Mouse (Mus musculus) layer of hippocampus, postnatal 36 days (tissue): ENCODE results near the gene Nhlh2. TPM values are rescaled to one million over a fixed set of nuclear protein-coding genes. Genes with fewer than 3 reads are reported as not detected.

Experiments used
- DNase-seq, 2 experiments: peaks; one replicate each; pipeline ENCODE4 v3.0.0; 2022
- total RNA-seq, 2 experiments: library from RNA; stranded (reverse); gene quantifications; 2 replicates each; pipeline ENCODE4 v1.2.3; 2021

Nhlh2 gene
- 1 to 10 TPM; 1.6 to 2.3 TPM for total RNA-seq

DNA sequence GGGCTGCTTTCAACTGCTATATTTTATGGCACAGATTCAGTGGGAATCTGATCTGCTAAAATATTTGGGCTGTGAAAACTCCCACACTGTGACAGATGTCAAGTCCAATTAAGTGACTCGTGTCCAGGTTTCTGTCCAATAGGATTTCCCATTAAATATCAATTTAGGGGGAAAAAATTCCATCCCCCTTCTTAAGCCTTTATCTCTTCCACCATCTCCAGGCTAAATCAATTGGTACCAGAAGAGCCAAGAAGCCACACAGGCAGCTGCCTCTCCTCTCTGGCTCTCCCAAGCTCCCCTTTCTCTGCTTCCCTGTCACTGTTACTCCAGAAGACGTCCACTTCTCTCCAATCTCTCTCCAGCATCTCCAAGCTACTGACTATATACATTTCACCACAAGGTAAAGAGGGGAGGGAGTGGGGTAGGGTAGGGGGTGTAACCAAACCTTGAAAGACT is at the start of gene Nhlh2:
Nhlh2 (plus strand) TSS at position 151 of the 456 bp plus-strand sequence.
- DNase-seq, result no peak

DNA sequence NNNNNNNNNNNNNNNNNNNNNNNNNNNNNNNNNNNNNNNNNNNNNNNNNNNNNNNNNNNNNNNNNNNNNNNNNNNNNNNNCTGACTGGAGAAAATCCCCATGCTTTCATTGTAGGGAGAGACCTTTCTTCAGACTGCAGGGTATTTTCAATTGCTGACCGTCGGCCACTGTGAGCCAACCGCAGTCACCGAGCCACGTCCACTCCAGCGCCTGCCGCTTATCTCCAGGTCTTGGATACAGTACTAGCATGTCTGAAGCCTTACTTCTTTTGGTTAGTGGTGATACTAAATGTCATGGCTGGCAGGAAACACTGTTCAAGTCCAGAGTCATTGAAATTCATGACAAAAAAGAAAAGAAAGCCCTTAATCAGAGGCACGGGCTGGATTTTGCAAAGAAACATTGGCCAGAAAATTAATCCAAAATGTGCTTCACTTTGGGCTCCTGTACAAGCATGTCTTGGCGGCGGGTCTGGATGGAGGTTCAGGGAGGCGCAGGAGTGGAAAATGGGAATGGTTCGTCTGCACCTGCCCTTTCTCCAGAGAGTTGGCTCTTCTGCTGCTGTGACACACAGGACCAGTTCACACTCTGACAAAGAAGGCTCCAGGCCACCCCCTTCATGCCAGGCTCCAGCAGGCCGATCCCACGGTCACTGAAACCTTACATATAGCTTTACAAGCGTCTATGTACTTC is 48.6 kb upstream of the Nhlh2 start:
- no peak for DNase-seq

GRCm38 (mm10) chr3:101963501-101963900 is 46.4 kb upstream of the Nhlh2 start:
- DNase-seq, result no peak

- no peak for DNase-seq
Observed at GRCm38 (mm10) chr3:101964352-101964751, 45.5 kb upstream of the Nhlh2 start.

DNA sequence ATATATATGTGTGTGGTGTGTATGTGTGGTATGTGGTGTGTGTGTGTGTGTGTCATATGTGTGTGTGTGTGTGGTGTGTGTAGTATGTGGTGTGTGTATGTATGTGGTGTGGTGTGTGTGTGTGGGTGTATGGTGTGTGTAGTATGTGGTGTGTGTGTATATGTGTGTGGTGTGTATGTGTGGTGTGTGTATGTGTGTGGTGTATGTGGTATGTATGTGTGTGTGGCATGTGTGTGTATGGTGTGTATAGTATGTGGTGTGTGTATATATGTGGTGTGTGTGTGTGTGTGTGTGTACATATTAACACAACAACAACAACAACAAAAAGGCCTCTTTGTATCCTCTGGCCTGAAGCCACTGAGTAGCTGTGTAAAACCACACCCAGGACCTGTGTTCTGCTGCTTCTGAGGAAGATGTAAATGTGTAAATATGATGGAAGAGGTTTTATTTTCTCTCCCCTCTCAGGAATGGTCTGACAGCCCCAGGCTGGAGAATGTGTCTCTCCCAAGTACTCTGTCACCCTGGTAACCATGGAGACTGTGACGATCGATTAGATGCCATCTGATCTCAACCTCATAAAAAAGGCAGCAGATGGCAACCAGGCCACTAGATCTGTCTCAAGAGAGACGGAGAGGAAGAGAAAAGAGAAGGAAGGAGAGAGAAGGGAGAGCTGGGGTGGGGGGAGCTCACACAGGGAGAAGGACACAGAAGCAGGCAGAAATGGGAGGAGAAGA is 42.9 kb upstream of the Nhlh2 start:
- DNase-seq, result peak in 1 of 2 experiments; percentile 26

GRCm38 (mm10) chr3:101975337-101975736 is 34.5 kb upstream of the Nhlh2 start:
- DNase-seq, result no peak

GRCm38 (mm10) chr3:101978299-101978994 is 31.4 kb upstream of the Nhlh2 start:
- no peak for DNase-seq

DNA sequence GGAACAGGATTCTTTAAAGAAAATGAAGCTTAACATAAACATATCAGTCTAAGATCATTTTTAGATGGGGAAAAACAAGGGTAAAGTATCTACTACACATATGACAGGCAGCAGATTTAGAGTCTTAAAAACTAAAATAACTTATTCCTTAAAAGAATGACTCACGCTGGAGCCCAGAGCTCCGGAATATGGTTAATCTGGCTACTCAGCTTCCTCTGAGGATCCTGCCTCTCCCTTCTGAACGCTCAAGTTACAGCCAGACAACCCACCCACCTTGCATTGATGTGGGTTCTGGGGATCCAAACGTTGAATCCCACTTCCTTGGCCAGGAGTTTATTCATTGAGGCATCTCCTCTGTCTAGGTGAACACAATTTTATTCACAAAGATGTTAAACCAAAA is 26.0 kb upstream of the Nhlh2 start:
- DNase-seq, result no peak

GRCm38 (mm10) chr3:101985634-101986033 is 24.2 kb upstream of the Nhlh2 start:
- DNase-seq, result no peak

- no peak for DNase-seq
Observed at GRCm38 (mm10) chr3:101990136-101990535, 19.7 kb upstream of the Nhlh2 start.

- DNase-seq, result no peak
Observed at GRCm38 (mm10) chr3:101990995-101991516, 18.8 kb upstream of the Nhlh2 start.

GRCm38 (mm10) chr3:101997851-101998250 is 12.0 kb upstream of the Nhlh2 start:
- no peak for DNase-seq

GRCm38 (mm10) chr3:102010681-102011317 is 923 bp downstream of the Nhlh2 start:
- DNase-seq, result no peak

- peak in 1 of 2 experiments; percentile 3 for DNase-seq
Observed at GRCm38 (mm10) chr3:102011318-102012075, 1.6 kb downstream of the Nhlh2 start.

DNA sequence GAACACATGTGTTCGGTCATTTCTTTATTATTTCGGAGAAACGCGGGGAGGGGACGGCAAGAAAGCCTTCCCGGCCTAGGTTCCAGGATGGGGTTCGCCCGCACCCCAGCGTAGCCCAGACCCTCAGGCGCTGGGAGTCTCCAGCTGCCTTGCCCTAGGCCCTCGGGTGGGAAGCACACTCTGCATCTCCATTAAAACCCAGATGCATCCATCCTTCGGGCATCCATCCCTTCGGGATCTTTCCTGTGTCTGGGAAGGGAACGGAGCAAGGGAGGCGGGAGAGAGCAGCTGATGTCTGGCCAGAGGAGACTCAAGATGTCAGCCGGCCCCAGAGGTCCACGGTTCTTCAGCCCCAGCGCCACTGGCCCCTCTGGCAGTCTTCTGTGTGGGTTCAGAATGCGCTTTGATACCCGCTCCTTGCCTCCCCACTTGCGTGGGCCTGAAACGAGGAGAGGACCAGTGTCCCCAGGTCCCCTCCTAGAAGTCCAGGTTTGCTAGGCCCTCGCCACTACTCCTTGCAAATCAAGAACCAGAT is 2.3 kb downstream of the Nhlh2 start:
- DNase-seq, result peak in 1 of 2 experiments; percentile 3

DNA sequence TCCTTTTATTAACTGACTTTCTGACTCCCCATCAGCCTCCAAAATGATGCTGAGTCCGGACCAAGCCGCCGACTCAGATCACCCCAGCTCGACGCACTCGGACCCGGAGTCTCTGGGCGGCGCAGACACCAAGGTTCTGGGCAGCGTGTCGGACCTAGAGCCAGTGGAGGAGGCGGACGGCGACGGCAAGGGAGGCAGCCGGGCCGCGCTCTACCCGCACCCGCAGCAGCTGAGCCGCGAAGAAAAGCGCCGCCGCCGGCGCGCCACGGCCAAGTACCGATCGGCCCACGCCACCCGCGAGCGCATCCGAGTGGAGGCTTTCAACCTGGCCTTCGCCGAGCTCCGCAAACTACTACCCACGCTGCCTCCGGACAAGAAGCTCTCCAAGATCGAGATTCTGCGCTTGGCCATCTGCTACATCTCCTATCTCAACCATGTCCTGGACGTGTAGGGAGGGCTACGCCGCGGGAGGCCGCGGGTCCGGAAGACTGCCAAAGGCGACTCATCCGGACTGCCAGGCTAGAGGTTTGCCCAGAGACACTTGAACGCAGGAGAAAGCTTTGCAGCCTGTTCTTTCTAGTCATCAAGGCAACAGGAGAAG is 2.8 kb downstream of the Nhlh2 start:
- DNase-seq, result peak; percentile 15 to 19

- DNase-seq, result no peak
Observed at GRCm38 (mm10) chr3:102020604-102021003, 10.7 kb downstream of the Nhlh2 start.

DNA sequence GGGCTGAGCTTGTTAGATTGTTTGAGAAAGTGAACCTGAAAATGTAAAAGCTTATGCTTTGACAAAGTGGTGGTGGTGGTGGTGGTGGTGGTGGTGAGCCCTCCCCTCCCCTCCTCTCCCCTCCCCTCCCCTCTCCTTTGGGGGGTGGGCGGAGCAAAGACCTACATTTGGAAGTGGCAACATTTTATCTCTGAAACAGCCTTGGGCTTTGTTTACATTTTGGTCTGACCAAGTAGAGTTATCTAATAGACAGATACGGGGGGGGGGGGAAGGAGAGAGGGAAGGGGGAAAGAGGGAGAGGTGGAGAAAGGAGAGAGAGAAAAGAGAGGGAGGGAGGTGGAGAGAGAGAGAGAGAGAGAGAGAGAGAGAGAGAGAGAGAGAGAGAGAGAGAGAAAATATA is 12.8 kb downstream of the Nhlh2 start:
- no peak for DNase-seq

DNA sequence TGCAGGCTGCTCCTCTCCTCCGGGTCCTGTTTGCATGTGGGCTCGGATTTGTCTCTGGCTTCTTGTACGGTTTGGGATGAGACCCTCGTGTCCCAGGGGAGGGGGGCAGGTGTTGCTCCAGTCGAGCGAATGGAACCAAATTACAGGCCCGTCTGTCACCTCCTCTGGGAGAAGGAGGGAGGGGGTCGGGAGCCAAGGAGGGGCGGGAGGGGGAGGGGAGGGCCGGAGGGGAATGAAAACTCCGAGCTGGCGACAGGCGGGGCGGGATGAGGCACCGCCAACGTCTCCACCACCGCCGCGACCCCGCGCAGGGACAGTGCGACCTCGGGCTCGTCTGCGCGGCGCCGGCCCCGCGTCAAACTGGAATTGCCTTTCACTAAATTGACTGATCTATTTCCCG is 13.5 kb downstream of the Nhlh2 start:
- no peak for DNase-seq

DNA sequence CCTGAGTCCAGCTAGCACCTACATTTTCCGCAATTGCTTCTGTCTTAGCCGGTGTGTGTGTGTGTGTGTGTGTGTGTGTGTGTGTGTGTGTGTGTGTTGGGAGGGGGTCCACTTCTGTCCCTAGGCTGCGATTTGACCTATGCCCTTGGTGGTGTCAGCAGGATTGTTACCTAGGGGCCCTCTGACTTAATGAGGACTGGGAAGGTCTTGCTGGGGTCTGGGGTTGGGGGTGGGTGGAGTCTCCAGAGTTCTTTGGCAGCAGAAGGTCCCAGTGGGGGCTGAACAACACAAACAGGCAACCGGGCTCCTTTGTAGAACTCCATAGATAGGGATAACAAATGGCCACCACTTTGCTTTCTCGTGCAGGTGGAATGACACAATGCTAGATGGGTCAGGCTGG is 14.0 kb downstream of the Nhlh2 start:
- no peak for DNase-seq

DNA sequence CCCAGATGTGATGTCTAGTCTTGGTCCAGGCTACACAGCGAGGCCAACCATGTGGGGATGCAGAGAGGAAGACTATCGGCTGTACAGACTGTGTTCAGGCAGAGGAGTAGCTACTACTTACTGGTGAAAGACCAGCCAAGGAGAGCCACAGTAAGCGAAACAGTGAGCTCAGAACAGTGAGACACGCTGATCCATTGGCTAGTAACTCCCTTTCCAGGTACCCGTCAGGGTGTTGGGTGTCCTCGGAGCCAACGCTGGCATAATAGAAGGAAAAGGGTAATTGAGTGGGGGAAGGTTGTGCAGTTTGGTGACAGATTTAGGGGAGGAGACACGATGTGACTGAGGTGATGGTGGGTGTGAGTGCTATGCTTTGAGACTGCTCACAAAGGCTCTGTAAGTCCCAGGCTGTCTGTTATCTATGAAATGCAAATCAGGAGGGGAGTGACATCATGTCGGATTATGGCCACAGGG is 15.1 kb downstream of the Nhlh2 start:
- no peak for DNase-seq
